Mouse (Mus musculus): ENCODE results near the gene Trp53inp2. TPM values are rescaled to one million over a fixed set of nuclear protein-coding genes. Genes with fewer than 3 reads are reported as not detected.

The Trp53inp2 gene
- total and polyA plus RNA-seq, 3 experiments = 2.7 to 7.0 TPM; not detected in 1

GRCm38 (mm10) chr2:155374521-155374920 is 6.3 kb upstream of the Trp53inp2 start:
- no peaks in the 10 kb centered on the region for H3K36me3 ChIP-seq (ENCODE audit: control insufficient read depth in 1 of 2, insufficient read depth in 2 of 2, low read length in 2 of 2)
- no peak overlapping the region for H3K4me3 ChIP-seq (ENCODE audit: control insufficient read depth in 1 of 2, insufficient read depth in 1 of 2, low read depth in 2 of 2, low read length in 2 of 2)
- H3K9me3 ChIP-seq (replicated peaks; ENCODE audit: insufficient read depth, low read length) = no peaks in the 10 kb centered on the region
- no peaks in the 10 kb centered on the region for H3K79me2 ChIP-seq (ENCODE audit: control insufficient read depth, insufficient read depth, low read length, poor library complexity)
- TF ChIP-seq ELF1 (IDR thresholded peaks at IDR 0.05; ENCODE audit: low read depth, low read length) (no peak), TBP (IDR thresholded peaks at IDR 0.05; ENCODE audit: low read depth, low read length) (no peak), USF1 (IDR thresholded peaks at IDR 0.05; ENCODE audit: low read depth, low read length) (no peak), UBTF (IDR thresholded peaks at IDR 0.05; ENCODE audit: borderline replicate concordance, insufficient read depth, low read depth, low read length) (no peak), TCF12 (IDR thresholded peaks at IDR 0.05; ENCODE audit: low read depth, low read length) (no peak), SIN3A (IDR thresholded peaks at IDR 0.05; ENCODE audit: low read length) (no peak), MYC (IDR thresholded peaks at IDR 0.05; ENCODE audit: low read depth, low read length) (no peak), TAL1 (IDR thresholded peaks at IDR 0.05; ENCODE audit: low read length) (no peak), CTCF (IDR thresholded peaks at IDR 0.05 in 2 of 3, conservative IDR thresholded peaks at IDR 0.05 in 1 of 3; ENCODE audit: control insufficient read depth in 1 of 3, insufficient read depth in 1 of 3, low read depth in 2 of 3, low read length in 3 of 3, poor library complexity in 1 of 3, severe bottlenecking in 1 of 3) (no peak)
- H3K9ac ChIP-seq (ENCODE audit: control insufficient read depth, low read depth, low read length, poor library complexity, severe bottlenecking) = no peak overlapping the region
- peaks cover 2 to 4% of the 10 kb centered on the region in 2 experiments; a peak in 3 of 4 replicates for H3K27me3 ChIP-seq (ENCODE audit: control insufficient read depth in 1 of 2, insufficient read depth in 2 of 2, low read length in 2 of 2)
- H3K4me1 ChIP-seq (ENCODE audit: control insufficient read depth in 1 of 2, insufficient read depth in 2 of 2, low read length in 2 of 2) = no peaks in the 10 kb centered on the region; a peak in 1 of 4 replicates
- no peak for DNase-seq (ENCODE audit: low read depth, low spot score)
- no peak overlapping the region for H3K27ac ChIP-seq (ENCODE audit: control insufficient read depth, low read depth, low read length)

GRCm38 (mm10) chr2:155376191-155376590 is 4.7 kb upstream of the Trp53inp2 start:
- no peak for DNase-seq (ENCODE audit: low read depth, low spot score)
- H3K27ac ChIP-seq (ENCODE audit: control insufficient read depth, low read depth, low read length) = no peak overlapping the region
- no peaks in the 10 kb centered on the region for H3K4me1 ChIP-seq (ENCODE audit: control insufficient read depth in 1 of 2, insufficient read depth in 2 of 2, low read length in 2 of 2)
- no peaks in the 10 kb centered on the region for H3K36me3 ChIP-seq (ENCODE audit: control insufficient read depth in 1 of 2, insufficient read depth in 2 of 2, low read length in 2 of 2)
- TF ChIP-seq TAL1 (IDR thresholded peaks at IDR 0.05; ENCODE audit: low read length) (no peak), ZMIZ1 (IDR thresholded peaks at IDR 0.05; ENCODE audit: low read depth, low read length) (no peak), ETS1 (IDR thresholded peaks at IDR 0.05; ENCODE audit: low read depth, low read length) (no peak), ELF1 (IDR thresholded peaks at IDR 0.05; ENCODE audit: low read depth, low read length) (no peak), JUND (IDR thresholded peaks at IDR 0.05; ENCODE audit: low read depth, low read length) (no peak), MAX (IDR thresholded peaks at IDR 0.05; ENCODE audit: low read length) (no peak), MXI1 (IDR thresholded peaks at IDR 0.05; ENCODE audit: low read depth, low read length) (no peak), GATA1 (IDR thresholded peaks at IDR 0.05; ENCODE audit: low read depth, low read length) (no peak), CHD2 (IDR thresholded peaks at IDR 0.05; ENCODE audit: low read length) (no peak), NELFE (IDR thresholded peaks at IDR 0.05; ENCODE audit: low read depth, low read length) (no peak), RAD21 (IDR thresholded peaks at IDR 0.05; ENCODE audit: low read depth, low read length) (no peak), RCOR1 (IDR thresholded peaks at IDR 0.05; ENCODE audit: low read depth, low read length) (no peak), POLR2AphosphoS2 (IDR thresholded peaks at IDR 0.05; ENCODE audit: low read length) (no peak), GABPA (IDR thresholded peaks at IDR 0.05; ENCODE audit: low read depth, low read length) (no peak), HCFC1 (IDR thresholded peaks at IDR 0.05; ENCODE audit: low read depth, low read length) (no peak), MYC (IDR thresholded peaks at IDR 0.05; ENCODE audit: low read depth, low read length) (no peak)
- H3K9me3 ChIP-seq (replicated peaks; ENCODE audit: insufficient read depth, low read length) = no peaks in the 10 kb centered on the region
- H3K4me3 ChIP-seq (ENCODE audit: control insufficient read depth in 1 of 2, insufficient read depth in 1 of 2, low read depth in 2 of 2, low read length in 2 of 2) = no peak overlapping the region
- no peaks in the 10 kb centered on the region for H3K79me2 ChIP-seq (ENCODE audit: control insufficient read depth, insufficient read depth, low read length, poor library complexity)
- H3K9ac ChIP-seq (ENCODE audit: control insufficient read depth, low read depth, low read length, poor library complexity, severe bottlenecking) = no peak overlapping the region
- peaks cover 2 to 4% of the 10 kb centered on the region in 2 experiments; a peak in 3 of 4 replicates for H3K27me3 ChIP-seq (ENCODE audit: control insufficient read depth in 1 of 2, insufficient read depth in 2 of 2, low read length in 2 of 2)

Data from MEL (cell line).